Mouse (Mus musculus): Measurements from ENCODE around the gene Urod.

Gene Urod

GRCm38 (mm10) chr4:116995131-116995797 is 1.1 kb upstream of the Urod start, which contains the start of gene Hectd3:
TSS of gene Hectd3 (plus strand) at chr4:116995317.
- DNase-seq = peak; percentile 60 to 67

DNA sequence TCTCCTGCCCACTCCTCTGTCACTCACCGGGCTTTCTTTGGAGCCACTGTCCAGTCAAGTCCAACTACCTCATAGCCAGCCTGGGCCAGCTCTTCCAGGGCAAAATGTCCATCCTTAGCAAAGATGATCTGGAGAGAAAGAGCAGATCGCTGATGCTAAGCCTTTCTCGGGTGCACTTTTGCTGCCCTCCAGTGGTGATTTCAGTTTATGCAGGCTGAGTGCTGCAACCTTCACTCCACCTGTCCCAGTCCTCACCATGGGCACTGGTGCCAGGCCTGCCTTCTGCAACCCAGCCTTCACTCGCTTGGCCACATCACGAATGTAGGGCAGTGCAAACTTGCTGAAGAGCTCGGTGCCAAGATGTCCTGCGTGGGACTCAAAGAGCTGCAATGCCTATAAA is 2.8 kb downstream of the Urod start:
- peak; percentile 91 to 96 for DNase-seq

GRCm38 (mm10) chr4:116989731-116990130 is 4.5 kb downstream of the Urod start:
- DNase-seq = no peak

- DNase-seq = no peak
Measured at GRCm38 (mm10) chr4:116987122-116987456, 7.1 kb downstream of the Urod start.

- DNase-seq = peak; percentile 74 to 81
Measured at GRCm38 (mm10) chr4:116986400-116987121, 7.7 kb downstream of the Urod start.

DNA sequence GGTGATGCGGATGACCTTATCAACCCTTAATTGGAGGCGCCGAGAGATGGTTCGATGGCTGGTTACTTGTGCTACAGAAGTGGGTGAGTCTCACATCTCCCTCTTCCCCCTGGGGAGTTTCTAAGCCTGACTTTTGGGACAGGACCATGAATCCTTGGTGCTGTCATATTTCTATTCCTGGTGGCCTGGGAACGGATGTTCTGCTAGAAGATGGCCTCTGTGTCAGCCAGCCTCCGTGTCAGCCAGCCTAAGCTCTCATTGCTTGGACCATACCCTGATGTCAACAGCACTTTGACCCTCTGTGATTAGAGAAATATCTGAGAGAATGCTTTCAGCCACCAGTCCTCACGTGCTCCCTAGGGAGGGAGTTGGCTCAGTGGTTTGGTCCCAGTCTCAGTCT is 8.5 kb downstream of the Urod start:
- DNase-seq = no peak

GRCm38 (mm10) chr4:116976503-116976902 is 17.7 kb downstream of the Urod start:
- no peak for DNase-seq

DNA sequence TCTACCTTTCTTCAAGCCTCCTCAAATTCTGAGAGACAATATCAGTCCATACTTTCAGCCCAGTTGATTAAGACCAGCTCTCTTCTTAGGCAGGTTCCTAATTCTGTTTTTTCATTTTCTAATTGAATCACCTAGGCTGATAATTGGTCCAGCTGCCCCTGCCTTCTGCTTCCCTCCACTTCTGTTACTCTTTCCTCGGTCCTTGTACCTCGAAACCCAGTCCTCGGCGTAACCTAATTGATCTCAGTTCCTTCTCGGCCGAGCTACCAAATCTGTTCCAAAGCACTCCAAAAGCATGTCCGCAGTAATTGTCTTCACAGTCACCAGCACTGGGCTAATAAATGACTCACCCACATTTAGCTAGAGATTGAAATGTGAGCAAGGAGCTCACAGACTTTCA is 39.3 kb downstream of the Urod start:
- DNase-seq = no peak

DNA sequence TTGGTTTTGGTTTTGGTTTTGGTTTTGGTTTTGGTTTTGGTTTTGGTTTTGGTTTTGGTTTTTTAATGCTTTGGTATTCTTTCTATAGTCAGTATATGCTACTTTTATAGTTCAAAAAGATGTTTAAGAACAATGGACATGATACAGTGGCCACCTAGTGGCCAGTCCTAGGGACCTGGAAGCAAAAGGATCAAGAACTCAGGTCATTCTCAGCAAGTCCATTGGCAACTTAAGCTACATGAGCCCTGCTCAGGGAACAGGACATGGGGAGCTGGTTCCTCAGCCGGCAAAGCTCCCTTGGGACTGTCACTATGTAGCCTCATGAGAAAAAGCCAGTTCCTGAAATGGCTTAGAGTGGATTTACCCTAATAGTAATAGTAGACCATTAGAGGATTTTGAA is 42.6 kb downstream of the Urod start:
- DNase-seq = peak in 1 of 2 experiments; percentile 3

DNA sequence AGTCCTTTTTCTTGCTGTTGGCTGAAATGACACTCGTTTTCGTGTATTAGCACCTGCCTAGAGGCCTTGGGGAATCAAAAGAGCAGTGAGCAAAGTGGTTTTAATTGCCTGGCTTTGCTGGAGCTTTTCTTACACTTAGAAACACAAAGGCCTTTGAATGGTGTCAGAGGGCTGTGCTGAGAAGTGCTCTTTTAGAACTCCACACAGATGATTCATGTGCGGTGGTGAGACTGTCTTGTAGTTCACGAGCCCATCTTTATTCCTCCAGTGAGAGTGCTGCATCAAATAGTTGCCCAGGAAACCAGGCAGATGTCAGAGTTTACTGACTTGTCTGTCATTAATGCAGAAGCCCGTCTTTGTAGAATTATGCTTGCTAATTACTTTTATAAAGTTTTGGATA is 50.2 kb downstream of the Urod start:
- DNase-seq = no peak

GRCm38 (mm10) chr4:116942695-116943094 is 51.5 kb downstream of the Urod start:
- no peak for DNase-seq
